Mouse (Mus musculus) erythroblast, embryonic 14.5 days (primary cell): ENCODE results near the gene Mmgt2.

Experiments
- GATA1 ChIP-seq: IDR thresholded peaks from 2 replicates; pipeline ENCODE4 v1.6.1; 2012; ENCODE audit warnings: low read length, inconsistent platforms, mixed read lengths
- TAL1 ChIP-seq: IDR thresholded peaks from 3 replicates; pipeline ENCODE4 v1.6.1; 2012; ENCODE audit warnings: low read length, inconsistent platforms, mixed read lengths

DNA sequence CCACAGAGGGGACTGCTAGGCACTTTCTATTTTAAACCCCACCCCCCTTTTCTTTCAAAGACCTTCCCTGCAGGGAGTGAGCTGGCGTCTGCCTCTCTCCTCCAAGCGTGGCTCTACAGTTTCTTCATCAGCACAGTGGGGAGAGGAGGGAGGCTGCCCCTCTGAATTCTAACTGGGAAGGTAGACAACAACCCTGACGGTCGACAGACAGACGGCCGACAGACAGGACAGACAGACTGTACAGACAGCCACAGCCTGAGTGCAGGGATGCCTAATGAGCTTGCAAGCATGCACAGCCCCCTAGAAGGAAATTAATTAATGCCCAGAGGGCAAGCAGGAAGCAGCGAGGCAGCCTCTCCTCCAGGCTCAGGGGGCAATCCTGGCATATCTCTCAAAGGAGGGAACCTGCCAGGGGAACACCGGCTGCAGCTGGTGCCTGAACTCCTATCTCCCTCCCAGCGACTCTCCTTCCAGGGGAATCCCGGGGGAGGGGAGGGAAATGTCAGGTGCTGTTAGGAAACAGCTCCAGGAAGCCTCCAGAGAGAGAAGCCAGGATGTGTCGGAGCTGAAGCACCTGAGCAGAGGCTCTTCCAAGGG is 18.1 kb upstream of the Mmgt2 start:
- TF ChIP-seq TAL1 = no peak
- no peak for TF ChIP-seq GATA1
